ENCODE assay signal across 18 mouse cellular contexts in the genomic region with DNA sequence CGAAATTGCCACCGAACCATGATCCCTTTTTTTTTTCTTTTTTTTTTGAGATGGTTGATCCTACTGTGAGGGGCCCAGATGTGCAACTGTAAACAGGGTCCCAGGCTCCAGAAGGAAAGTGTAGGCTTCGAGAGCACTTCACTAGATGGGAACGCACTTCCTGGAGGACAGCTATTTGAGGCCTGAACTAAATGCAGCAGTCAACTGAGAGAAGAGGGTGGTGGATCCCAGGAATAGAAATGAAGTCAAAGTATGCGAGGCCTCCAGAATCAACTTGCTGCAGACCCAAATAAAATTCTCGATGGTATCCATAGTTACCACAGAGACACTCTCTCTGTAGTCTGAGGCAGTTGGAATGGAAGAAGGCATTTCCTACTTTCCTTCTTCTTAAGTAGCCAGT. TPM values are rescaled to one million over a fixed set of nuclear protein-coding genes. Genes with fewer than 3 reads are reported as not detected.
DNase-seq lines count a peak whose midpoint lies in the region; ATAC-seq and TF ChIP-seq lines count a peak whose summit lies in the region.
"Had no signal": no experiment of that assay in that cellular context is flagged by ENCODE, and none has a peak within 500 bp of the region (broad histone marks: within the 10 kb centered on the region; RNA-seq: fewer than 3 reads in every experiment).

No protein-coding gene starts in this region.

- 79% methylated on average over 6 of the region's 6 CpGs for WGBS in heart, embryonic 10.5 days
- WGBS in forebrain, embryonic 15.5 days: 95% methylated on average over 6 of the region's 6 CpGs

- H3K4me3 ChIP-seq in heart, embryonic 10.5 days: no peak overlapping the region
- no peak overlapping the region for H3K4me3 ChIP-seq in left cerebral cortex, adult 2 months
- H3K4me3 ChIP-seq in forebrain, embryonic 15.5 days: no peak overlapping the region
- H3K4me3 ChIP-seq: embryonic facial prominence, embryonic 10.5 days; embryonic facial prominence, embryonic 12.5 days; forebrain, embryonic 13.5 days had no signal

- DNase-seq in heart, adult 11 months: peak; percentile 59
- DNase-seq in heart, embryonic 10.5 days (ENCODE audit: low spot score): no peak
- DNase-seq in left cerebral cortex, adult 2 months (ENCODE audit: extremely low spot score in 1 of 2, low spot score in 2 of 2): no peak
- no peak for DNase-seq in left cerebral cortex, adult 9 months (ENCODE audit: low spot score in 2 of 2)
- DNase-seq in telencephalon, adult 2 months (ENCODE audit: low read depth, low spot score): peak; percentile 69
- DNase-seq: adrenal gland, adult 2 months; adrenal gland, postnatal 10 days; adrenal gland, postnatal 25 days; cerebellum, adult 11-12 months; cerebellum, adult 2 months; cerebellum, adult 9-10 months; cerebellum, postnatal 10 days; cerebellum, postnatal 25 days had no signal

- no peak for TF ChIP-seq CTCF in left cerebral cortex, adult 2 months (IDR thresholded peaks at IDR 0.05)

- no peak for ATAC-seq in forebrain, embryonic 15.5 days (replicated peaks)
- ATAC-seq: forebrain, embryonic 13.5 days; forebrain, embryonic 16.5 days had no signal

- intact Hi-C loops in left cerebral cortex, adult 2 months (cut with DNase I): no loop called here

- H3K4me1 ChIP-seq in heart, embryonic 10.5 days: peaks cover 14% of the 10 kb centered on the region
- 0 out of 2 replicates have a peak, but pooled peaks cover 5% of the 10 kb centered on the region for H3K4me1 ChIP-seq in forebrain, embryonic 15.5 days
- H3K4me1 ChIP-seq: embryonic facial prominence, embryonic 12.5 days had no signal

- H3K9ac ChIP-seq in forebrain, embryonic 15.5 days (replicated peaks): no peak overlapping the region
- H3K9ac ChIP-seq: embryonic facial prominence, embryonic 12.5 days; forebrain, embryonic 13.5 days had no signal

- H3K36me3 ChIP-seq in heart, embryonic 10.5 days: peaks cover 54% of the 10 kb centered on the region
- peaks cover 64% of the 10 kb centered on the region for H3K36me3 ChIP-seq in forebrain, embryonic 15.5 days

- H3K27ac ChIP-seq in heart, embryonic 10.5 days: no peak overlapping the region
- peak overlapping the region; percentile 62; the same call in 1 of the 2 replicates for H3K27ac ChIP-seq in left cerebral cortex, adult 2 months
- no peak overlapping the region for H3K27ac ChIP-seq in forebrain, embryonic 15.5 days (replicated peaks)
- H3K27ac ChIP-seq: embryonic facial prominence, embryonic 10.5 days; embryonic facial prominence, embryonic 12.5 days; forebrain, embryonic 13.5 days had no signal

- no peaks in the 10 kb centered on the region for H3K27me3 ChIP-seq in heart, embryonic 10.5 days (ENCODE audit: insufficient read depth, poor library complexity, severe bottlenecking)
- no peaks in the 10 kb centered on the region for H3K27me3 ChIP-seq in forebrain, embryonic 15.5 days
- H3K27me3 ChIP-seq: embryonic facial prominence, embryonic 12.5 days; forebrain, embryonic 13.5 days had no signal

- H3K9me3 ChIP-seq in heart, embryonic 10.5 days: no peaks in the 10 kb centered on the region
- no peaks in the 10 kb centered on the region for H3K9me3 ChIP-seq in forebrain, embryonic 15.5 days
- H3K9me3 ChIP-seq: embryonic facial prominence, embryonic 10.5 days; embryonic facial prominence, embryonic 12.5 days; forebrain, embryonic 13.5 days had no signal

- no peak overlapping the region for H3K4me2 ChIP-seq in forebrain, embryonic 15.5 days (replicated peaks)
- H3K4me2 ChIP-seq: embryonic facial prominence, embryonic 12.5 days; forebrain, embryonic 13.5 days had no signal

RNA-seq across cellular contexts. Expression of a gene that starts 8.5 kb away (rescaled TPM):
- 118 and 134 TPM in 2 replicates for polyA plus RNA-seq in heart, embryonic 10.5 days (2016; fragmentation: Nextera tagmentation; extraction: Ambion mirVana)
- total RNA-seq in left cerebral cortex, adult 2 months (2021): 100 to 1,000 TPM; 183 to 186 TPM
- polyA plus RNA-seq in forebrain, embryonic 15.5 days (2015; fragmentation: Nextera tagmentation; extraction: Ambion mirVana): 139 and 148 TPM in 2 replicates

Comparison
In these comparisons a context has a peak if more than half of its experiments do, and no peak if none do; other contexts are left out.
1. DNase-seq: peak in heart, adult 11 months (single experiment) and telencephalon, adult 2 months (single experiment); none in heart, embryonic 10.5 days (single experiment), left cerebral cortex, adult 2 months (0 of 2) and left cerebral cortex, adult 9 months (0 of 2).